Mouse (Mus musculus): Measurements from ENCODE around the gene Polr1b. TPM values are rescaled to one million over a fixed set of nuclear protein-coding genes. Genes with fewer than 3 reads are reported as not detected.
A peak's percentile ranks its signal among the peaks of the same experiment; 100 is the strongest.

Gene Polr1b
- polyA plus RNA-seq (2016; fragmentation: Nextera tagmentation; extraction: Ambion mirVana): 27.2 and 27.3 TPM in 2 replicates

DNA sequence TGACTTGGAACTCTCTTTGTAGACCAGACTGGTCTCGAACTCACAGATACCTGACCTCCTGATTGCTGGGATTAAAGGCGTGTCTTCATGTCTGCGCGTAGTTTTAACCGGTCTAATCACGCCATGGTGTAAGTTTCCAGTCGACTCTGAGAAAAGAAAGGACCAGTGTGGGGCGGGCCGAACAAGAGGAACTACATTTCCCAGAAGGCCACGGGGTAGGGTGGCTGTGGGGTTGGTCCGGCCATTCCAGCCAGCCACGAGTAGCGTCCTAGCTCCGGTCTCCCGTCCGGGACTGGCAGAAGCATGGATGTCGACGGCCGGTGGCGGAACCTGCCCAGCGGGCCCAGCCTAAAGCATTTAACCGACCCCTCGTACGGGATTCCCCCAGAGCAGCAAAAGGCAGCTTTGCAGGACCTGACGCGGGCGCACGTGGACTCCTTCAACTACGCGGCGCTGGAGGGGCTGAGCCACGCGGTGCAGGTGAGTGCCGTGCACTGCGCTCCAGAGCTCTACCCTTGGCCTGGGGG, at the start of gene Polr1b:
Gene Polr1b (plus strand): TSS at position 212 of the 527 bp plus-strand sequence.
- ATAC-seq (ENCODE audit: low FRiP score, low read depth): peak; percentile 99
- no peaks in the 10 kb centered on the region for H3K27me3 ChIP-seq
- H3K4me3 ChIP-seq: peak within 1 kb of the TSS; percentile 77
- H3K36me3 ChIP-seq: peaks cover 29% of the 10 kb centered on the region
- H3K27ac ChIP-seq (replicated peaks): no peak within 1 kb of the TSS
- H3K9me3 ChIP-seq: no peaks in the 10 kb centered on the region
- peaks cover 13% of the 10 kb centered on the region for H3K4me1 ChIP-seq
- WGBS: under 1% methylated on average over 35 of the region's 35 CpGs
- H3K4me2 ChIP-seq (replicated peaks): peak within 1 kb of the TSS; percentile 86
- peak within 1 kb of the TSS; percentile 69 for H3K9ac ChIP-seq (replicated peaks)

DNA sequence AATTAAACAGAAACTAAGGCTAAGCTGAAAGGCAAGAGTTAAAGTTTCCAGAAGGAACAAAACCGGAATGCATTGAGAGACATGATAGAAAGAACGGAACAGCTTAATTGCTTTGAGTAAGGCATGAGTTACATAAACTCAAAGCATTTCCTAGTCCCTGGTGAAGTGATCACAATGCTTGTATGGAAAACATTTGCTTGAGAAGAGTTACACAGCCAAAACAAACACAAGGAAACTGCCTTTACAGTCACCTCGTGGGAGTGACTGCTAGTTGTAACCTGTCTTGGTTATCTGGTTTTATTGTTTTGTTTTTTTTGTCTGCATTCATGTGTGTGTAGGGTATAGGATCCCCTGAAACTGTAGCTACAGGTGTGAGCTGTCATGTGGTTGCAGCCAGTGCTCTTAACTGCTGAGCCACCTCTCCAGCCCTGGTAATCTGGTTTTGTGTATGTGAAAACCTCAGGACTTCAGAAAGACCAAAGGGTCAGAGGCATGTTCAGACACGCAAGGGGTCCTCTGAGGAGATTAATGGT, 48.3 kb upstream of the Polr1b start:
- Histone ChIP-seq H3K27ac (replicated peaks) (no peak overlapping the region), H3K36me3 (no peaks in the 10 kb centered on the region), H3K4me3 (no peak overlapping the region), H3K9me3 (no peaks in the 10 kb centered on the region), H3K27me3 (no peaks in the 10 kb centered on the region), H3K4me2 (replicated peaks) (no peak overlapping the region), H3K4me1 (no peaks in the 10 kb centered on the region), H3K9ac (replicated peaks) (no peak overlapping the region)
- WGBS: 77% methylated on average over 4 of the region's 4 CpGs
- ATAC-seq (ENCODE audit: low FRiP score, low read depth): no peak

DNA sequence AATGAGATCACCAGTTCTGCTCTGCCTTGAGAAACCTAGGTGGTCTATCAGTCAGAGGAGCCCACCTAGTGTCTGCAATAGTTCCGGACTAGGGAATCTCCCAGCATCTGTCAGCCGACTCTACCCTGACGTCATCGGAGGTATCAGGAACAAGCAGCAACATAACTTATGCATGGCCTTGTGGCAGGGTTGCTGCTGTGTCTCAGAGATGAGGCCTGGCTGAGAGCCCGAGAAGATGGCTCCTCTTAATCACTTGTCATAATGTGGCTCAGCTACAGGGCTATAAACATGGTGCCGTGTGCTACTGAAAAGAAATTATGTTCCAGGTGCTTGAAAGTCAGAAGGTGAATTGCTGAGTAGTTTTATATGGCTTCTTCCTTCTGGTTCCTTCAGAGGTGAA, 45.1 kb upstream of the Polr1b start:
- Histone ChIP-seq H3K36me3 (no peaks in the 10 kb centered on the region), H3K4me2 (replicated peaks) (no peak overlapping the region), H3K4me3 (no peak overlapping the region), H3K27ac (replicated peaks) (no peak overlapping the region), H3K27me3 (no peaks in the 10 kb centered on the region), H3K9ac (replicated peaks) (no peak overlapping the region), H3K4me1 (no peaks in the 10 kb centered on the region), H3K9me3 (no peaks in the 10 kb centered on the region)
- 93% methylated on average over 6 of the region's 6 CpGs for WGBS
- no peak for ATAC-seq (ENCODE audit: low FRiP score, low read depth)

DNA sequence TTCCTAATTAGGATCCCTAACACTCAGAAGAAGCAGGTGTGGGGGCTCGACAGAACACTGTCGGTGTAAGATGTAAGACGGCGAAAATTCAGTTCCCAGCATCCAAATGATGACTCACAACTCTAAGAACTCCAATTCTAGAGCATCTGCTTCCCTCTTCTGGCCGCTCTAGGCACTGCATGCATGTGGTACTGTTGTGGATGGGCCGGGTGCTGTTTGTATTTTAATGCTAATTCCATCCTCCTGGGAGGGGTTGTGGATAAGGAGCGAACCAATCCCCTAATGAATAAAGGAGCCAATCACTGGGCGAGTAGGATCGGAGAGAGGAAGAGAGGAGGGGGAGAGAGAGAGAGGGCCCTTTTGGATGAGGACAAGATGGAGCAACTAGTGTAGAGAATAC, 44.2 kb upstream of the Polr1b start:
- Histone ChIP-seq H3K4me3 (no peak overlapping the region), H3K9me3 (no peaks in the 10 kb centered on the region), H3K9ac (replicated peaks) (no peak overlapping the region), H3K4me2 (replicated peaks) (no peak overlapping the region), H3K36me3 (no peaks in the 10 kb centered on the region), H3K4me1 (no peaks in the 10 kb centered on the region), H3K27me3 (no peaks in the 10 kb centered on the region), H3K27ac (replicated peaks) (no peak overlapping the region)
- no peak for ATAC-seq (ENCODE audit: low FRiP score, low read depth)
- 36% methylated on average over 9 of the region's 9 CpGs for WGBS

DNA sequence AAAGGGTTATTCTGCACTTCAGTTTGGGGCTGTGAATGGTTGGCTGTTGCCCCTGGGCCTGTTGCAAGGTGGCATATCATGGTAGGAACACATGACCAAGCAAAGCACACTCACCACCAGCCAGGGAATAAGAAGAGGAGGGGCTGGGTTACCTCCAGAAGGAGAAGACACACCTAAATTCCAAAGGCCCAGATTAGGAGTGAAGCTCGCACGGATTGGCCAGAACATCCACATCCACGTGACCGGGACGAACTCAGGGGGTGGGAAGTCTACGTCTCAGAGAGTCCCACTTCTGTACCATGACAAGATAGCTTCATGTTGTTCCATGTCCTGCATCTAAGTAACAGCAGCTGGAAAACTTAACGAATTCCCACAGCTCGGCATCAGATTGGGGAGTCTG, 43.5 kb upstream of the Polr1b start:
- Histone ChIP-seq H3K4me3 (no peak overlapping the region), H3K9me3 (no peaks in the 10 kb centered on the region), H3K4me1 (no peaks in the 10 kb centered on the region), H3K27me3 (no peaks in the 10 kb centered on the region), H3K27ac (replicated peaks) (no peak overlapping the region), H3K4me2 (replicated peaks) (no peak overlapping the region), H3K9ac (replicated peaks) (no peak overlapping the region), H3K36me3 (no peaks in the 10 kb centered on the region)
- WGBS: 96% methylated on average over 8 of the region's 8 CpGs
- ATAC-seq (ENCODE audit: low FRiP score, low read depth): no peak

DNA sequence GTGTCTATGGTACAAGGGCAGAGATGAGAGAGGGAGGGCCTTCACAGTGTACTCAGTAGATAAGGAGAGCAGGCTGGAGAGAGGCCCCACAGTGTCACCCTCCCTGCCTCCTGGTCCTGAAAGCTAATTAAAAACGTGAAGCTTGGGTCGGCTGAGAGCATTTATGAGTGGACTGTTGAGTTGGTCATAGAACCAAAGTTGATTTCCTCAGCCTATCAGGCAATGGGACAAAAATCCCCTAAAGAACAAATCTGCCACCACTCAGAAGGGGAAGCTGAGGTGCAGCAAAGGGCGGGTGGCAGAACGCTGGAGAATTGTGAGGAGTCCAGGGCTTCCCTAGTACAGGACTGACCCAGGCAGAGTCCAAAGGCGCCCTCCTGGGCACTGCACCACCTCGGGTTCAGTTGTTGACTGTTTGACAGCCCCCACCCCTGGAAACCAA, 42.9 kb upstream of the Polr1b start:
- WGBS: 88% methylated on average over 6 of the region's 6 CpGs
- no peak overlapping the region for H3K4me3 ChIP-seq
- H3K36me3 ChIP-seq: no peaks in the 10 kb centered on the region
- ATAC-seq (ENCODE audit: low FRiP score, low read depth): no peak
- no peaks in the 10 kb centered on the region for H3K4me1 ChIP-seq
- no peaks in the 10 kb centered on the region for H3K9me3 ChIP-seq
- no peak overlapping the region for H3K9ac ChIP-seq (replicated peaks)
- H3K27me3 ChIP-seq: no peaks in the 10 kb centered on the region
- no peak overlapping the region for H3K4me2 ChIP-seq (replicated peaks)
- no peak overlapping the region for H3K27ac ChIP-seq (replicated peaks)

DNA sequence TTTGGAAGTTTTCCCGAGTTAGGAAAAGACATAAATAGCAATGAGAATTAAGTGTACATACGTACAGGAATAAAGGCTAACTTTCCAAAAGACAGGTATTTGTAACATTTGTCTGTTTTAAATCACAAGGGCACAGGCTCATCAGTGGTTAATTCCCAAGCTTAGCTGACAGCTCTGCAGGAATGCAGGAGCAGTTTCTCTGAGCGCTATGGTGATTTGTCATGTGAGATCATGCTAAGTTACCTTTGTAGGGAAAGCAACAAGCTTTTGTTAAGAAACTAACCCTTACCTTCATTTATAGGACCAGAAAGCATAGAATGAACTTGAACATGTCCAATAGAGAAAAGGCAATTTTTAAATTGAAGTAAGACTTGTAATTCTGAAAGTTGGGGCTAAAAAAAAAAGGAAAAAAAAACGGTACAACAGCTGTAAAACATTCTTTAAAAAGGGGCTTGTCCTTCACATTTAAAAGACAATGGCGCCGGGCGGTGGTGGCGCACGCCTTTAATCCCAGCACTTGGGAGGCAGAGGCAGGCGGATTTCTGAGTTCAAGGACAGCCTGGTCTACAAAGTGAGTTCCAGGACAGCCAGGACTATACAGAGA, 39.2 kb upstream of the Polr1b start:
- 80% methylated on average over 10 of the region's 10 CpGs for WGBS
- ATAC-seq (ENCODE audit: low FRiP score, low read depth): no peak

DNA sequence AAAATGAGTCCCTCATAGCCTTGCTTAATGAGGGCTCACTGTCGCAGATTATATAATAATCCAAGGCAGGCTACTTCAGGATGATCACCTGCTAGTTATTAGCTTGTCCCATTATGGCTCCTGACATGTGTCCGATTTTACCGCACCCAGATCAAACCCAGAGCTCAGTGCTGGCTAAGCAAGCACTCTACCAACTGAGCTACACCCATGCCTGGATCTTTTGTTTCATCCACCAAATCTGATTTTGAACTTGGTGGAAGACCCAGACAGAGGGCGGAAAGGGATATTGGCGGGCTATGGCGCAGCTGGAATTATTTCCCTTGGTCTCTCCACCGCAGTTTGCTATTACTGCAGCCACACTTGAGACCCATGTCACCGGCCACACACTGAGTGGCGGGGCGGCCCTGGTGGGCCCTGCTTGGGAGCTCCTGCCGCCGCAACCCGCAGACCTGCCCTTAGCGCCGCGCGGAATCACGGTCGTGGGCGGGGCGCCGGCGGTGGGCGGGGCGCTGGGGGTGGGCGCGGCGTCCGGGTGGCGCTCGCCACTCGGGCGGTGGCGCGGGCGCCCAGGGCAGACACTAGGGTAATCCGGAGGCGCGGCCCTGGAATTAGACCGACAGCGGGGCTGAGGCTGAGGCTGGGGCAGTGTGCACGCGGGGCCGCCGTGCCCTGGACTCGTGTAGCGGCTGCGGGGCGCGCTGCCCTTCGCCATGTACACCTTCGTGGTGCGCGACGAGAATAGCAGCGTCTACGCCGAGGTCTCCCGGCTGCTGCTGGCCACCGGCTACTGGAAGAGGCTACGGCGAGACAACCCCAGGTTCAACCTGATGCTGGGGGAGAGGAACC, 35.1 kb upstream of the Polr1b start, which contains the start of gene Ttl:
Gene Ttl (plus strand): TSS at position 506 of the 846 bp plus-strand sequence.
- peak within 1 kb of the TSS; percentile 73 for H3K9ac ChIP-seq (replicated peaks)
- ATAC-seq (ENCODE audit: low FRiP score, low read depth): peak; percentile 96
- peaks cover 16% of the 10 kb centered on the region for H3K4me1 ChIP-seq
- peak within 1 kb of the TSS; percentile 75 for H3K4me2 ChIP-seq (replicated peaks)
- WGBS: 2% methylated on average over 62 of the region's 62 CpGs
- peak within 1 kb of the TSS; percentile 78 for H3K4me3 ChIP-seq
- H3K36me3 ChIP-seq: 0 out of 2 replicates have a peak, but pooled peaks cover 5% of the 10 kb centered on the region
- H3K9me3 ChIP-seq: no peaks in the 10 kb centered on the region
- H3K27me3 ChIP-seq: no peaks in the 10 kb centered on the region
- H3K27ac ChIP-seq (replicated peaks): peak within 1 kb of the TSS; percentile 72

More for the DNA sequence above, 39.2 kb upstream of the Polr1b start:
- Histone ChIP-seq H3K9me3 (no peaks in the 10 kb centered on the region), H3K27me3 (no peaks in the 10 kb centered on the region), H3K9ac (replicated peaks) (no peak overlapping the region), H3K36me3 (no peaks in the 10 kb centered on the region), H3K4me1 (peaks cover 6% of the 10 kb centered on the region), H3K4me3 (no peak overlapping the region), H3K27ac (replicated peaks) (no peak overlapping the region), H3K4me2 (replicated peaks) (no peak overlapping the region)

DNA sequence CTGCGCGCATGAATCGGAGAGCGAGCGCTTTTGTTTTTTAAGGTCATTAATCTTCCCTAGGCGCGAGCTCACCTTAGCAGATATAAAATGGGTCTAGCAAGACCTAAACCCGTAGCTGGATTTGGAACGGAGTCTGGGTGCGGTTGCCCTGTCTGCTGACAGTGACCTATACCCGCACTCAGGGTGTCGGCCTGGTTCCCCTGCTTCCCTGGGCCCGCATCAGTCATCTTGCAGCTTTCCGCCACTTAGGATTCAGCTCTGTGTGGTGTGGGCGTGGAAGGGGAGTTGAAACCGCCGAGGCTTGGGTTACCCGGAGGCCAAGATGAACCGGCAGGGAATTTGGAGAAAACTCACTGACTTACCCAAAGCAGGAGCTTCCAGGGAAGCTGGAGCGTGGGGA, 34.5 kb upstream of the Polr1b start:
- Histone ChIP-seq H3K9ac (replicated peaks) (peak overlapping the region; percentile 73), H3K27ac (replicated peaks) (peak overlapping the region; percentile 72; the same call in 1 of the 2 replicates), H3K27me3 (no peaks in the 10 kb centered on the region), H3K9me3 (no peaks in the 10 kb centered on the region), H3K4me3 (peak overlapping the region; percentile 78), H3K36me3 (0 out of 2 replicates have a peak, but pooled peaks cover 5% of the 10 kb centered on the region), H3K4me2 (replicated peaks) (peak overlapping the region; percentile 75), H3K4me1 (peaks cover 16% of the 10 kb centered on the region)
- whole genome bisulfite sequencing: 1% methylated on average over 20 of the region's 20 CpGs
- ATAC-seq (ENCODE audit: low FRiP score, low read depth): peak; percentile 52

DNA sequence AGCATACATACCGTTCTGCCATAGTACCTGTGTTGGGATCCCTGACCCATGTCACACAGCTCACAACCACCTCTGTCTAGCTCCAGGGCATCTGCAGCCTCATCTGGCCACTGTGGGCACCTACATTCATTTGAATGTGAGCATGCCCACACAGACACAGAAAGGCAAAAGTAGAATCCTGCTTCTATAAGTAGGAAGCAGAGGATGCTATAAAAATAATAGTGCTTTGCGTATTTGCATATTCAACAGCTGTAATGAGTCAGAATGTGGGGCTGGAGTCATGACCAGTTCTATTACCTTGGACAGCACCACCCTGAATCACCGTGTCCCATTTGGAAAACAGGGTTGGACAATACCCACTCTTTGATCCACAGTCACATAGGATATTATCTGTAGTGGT, 30.5 kb upstream of the Polr1b start:
- 0 out of 2 replicates have a peak, but pooled peaks cover 5% of the 10 kb centered on the region for H3K36me3 ChIP-seq
- peaks cover 13% of the 10 kb centered on the region for H3K4me1 ChIP-seq
- no peaks in the 10 kb centered on the region for H3K27me3 ChIP-seq
- no peaks in the 10 kb centered on the region for H3K9me3 ChIP-seq
- no peak overlapping the region for H3K27ac ChIP-seq (replicated peaks)
- WGBS: 91% methylated on average over 3 of the region's 3 CpGs
- no peak overlapping the region for H3K4me3 ChIP-seq
- no peak overlapping the region for H3K9ac ChIP-seq (replicated peaks)
- ATAC-seq (ENCODE audit: low FRiP score, low read depth): no peak
- no peak overlapping the region for H3K4me2 ChIP-seq (replicated peaks)

DNA sequence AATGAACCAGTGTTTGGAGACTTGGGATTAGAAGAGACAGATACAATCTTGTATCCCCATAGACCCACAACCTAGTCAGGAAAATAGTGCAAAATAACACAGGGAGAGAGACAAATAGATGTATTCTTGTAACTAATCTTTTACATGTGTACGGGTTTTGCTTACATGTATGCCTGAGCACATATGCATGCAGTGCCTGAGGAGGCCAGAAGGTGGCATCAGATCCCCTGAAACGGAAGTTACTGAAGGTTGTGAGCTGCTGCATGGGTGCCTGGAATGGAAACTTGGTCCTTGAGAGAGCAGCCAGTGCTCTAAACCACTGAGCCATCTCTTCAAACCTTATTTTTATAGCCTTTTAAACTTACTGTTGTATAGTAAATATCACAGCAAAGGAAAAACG, 22.5 kb upstream of the Polr1b start:
- H3K4me3 ChIP-seq: no peak overlapping the region
- H3K4me1 ChIP-seq: no peaks in the 10 kb centered on the region
- H3K4me2 ChIP-seq (replicated peaks): no peak overlapping the region
- peaks cover 43% of the 10 kb centered on the region for H3K36me3 ChIP-seq
- no peak overlapping the region for H3K27ac ChIP-seq (replicated peaks)
- no peak for ATAC-seq (ENCODE audit: low FRiP score, low read depth)
- H3K9me3 ChIP-seq: no peaks in the 10 kb centered on the region
- no peaks in the 10 kb centered on the region for H3K27me3 ChIP-seq
- no peak overlapping the region for H3K9ac ChIP-seq (replicated peaks)
- 84% methylated on average over 3 of the region's 3 CpGs for WGBS

DNA sequence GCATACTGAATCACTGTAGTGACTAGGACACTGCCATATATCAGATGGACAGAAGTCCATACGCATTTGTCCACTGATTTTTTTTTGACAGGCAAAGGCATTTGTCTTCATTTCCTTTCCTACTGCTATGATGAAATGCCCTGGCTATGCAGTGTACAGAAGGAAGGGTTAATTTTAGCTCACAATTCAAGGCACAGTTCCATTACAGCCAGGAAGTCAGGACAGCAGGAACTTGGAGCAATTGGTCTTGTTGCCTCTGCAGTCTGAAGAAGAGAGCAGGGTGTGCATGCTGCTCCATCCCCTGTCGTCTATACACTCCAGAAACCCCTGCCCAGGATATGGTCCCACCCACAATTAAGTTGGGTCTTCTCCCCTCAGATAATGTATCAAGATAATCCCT, 21.6 kb upstream of the Polr1b start:
- no peak overlapping the region for H3K27ac ChIP-seq (replicated peaks)
- no peaks in the 10 kb centered on the region for H3K27me3 ChIP-seq
- H3K4me3 ChIP-seq: no peak overlapping the region
- WGBS: 87% methylated on average over 2 of the region's 2 CpGs
- H3K36me3 ChIP-seq: peaks cover 43% of the 10 kb centered on the region
- no peaks in the 10 kb centered on the region for H3K4me1 ChIP-seq
- no peak overlapping the region for H3K9ac ChIP-seq (replicated peaks)
- no peak for ATAC-seq (ENCODE audit: low FRiP score, low read depth)
- no peak overlapping the region for H3K4me2 ChIP-seq (replicated peaks)
- no peaks in the 10 kb centered on the region for H3K9me3 ChIP-seq

Measured in midbrain, embryonic 12.5 days (tissue).